9 mouse cellular contexts compared by ENCODE assay signal in the genomic region with DNA sequence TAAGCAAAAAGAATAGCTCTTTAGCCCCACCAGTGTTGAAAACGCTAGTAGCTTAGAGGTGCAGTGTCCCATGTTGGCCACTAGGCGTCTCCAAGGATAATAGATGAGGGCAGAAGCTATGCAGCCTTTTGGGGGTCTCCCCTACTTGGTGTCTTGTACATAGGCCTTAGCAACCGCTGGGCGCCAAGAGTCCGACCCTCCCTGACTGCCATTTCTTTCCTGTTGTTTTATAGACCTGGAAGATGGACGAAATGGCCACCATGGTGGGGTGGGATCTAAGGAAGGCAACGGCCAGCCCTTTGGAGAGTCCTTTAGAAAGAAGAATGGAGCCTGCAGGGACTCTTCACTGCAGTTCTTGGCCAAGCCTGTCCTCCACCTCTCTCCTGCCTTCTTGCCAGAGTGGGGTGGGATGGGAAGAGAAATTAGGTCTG. TPM values are rescaled to one million over a fixed set of nuclear protein-coding genes. Genes with fewer than 3 reads are reported as not detected.
DNase-seq lines count a peak whose midpoint lies in the region; ATAC-seq and TF ChIP-seq lines count a peak whose summit lies in the region.
"Had no signal": no experiment of that assay in that cellular context is flagged by ENCODE, and none has a peak within 500 bp of the region (broad histone marks: within the 10 kb centered on the region; RNA-seq: fewer than 3 reads in every experiment).

No protein-coding gene starts in this region.

- H3K4me2 ChIP-seq in intestine, embryonic 15.5 days (replicated peaks): peak overlapping the region; percentile 87
- H3K4me2 ChIP-seq in limb, embryonic 14.5 days (replicated peaks; ENCODE audit: low read depth, low read length, severe bottlenecking): no peak overlapping the region; the same call in 1 of the 2 replicates
- peak overlapping the region; percentile 84; the same call in 1 of the 2 replicates for H3K4me2 ChIP-seq in stomach, postnatal 0 days (replicated peaks; ENCODE audit: low read depth)

- no peaks in the 10 kb centered on the region for H3K9me3 ChIP-seq in intestine, embryonic 15.5 days
- no peaks in the 10 kb centered on the region for H3K9me3 ChIP-seq in limb, embryonic 14.5 days (ENCODE audit: control insufficient read depth, low read length)
- no peaks in the 10 kb centered on the region for H3K9me3 ChIP-seq in stomach, postnatal 0 days (ENCODE audit: control insufficient read depth, low read length)
- H3K9me3 ChIP-seq: embryonic facial prominence, embryonic 12.5 days had no signal

- DNase-seq in right cerebral cortex, adult 18-20 months: peak; percentile 54
- no peak for DNase-seq in right cerebral cortex, postnatal 36 days (ENCODE audit: low spot score in 2 of 2)
- DNase-seq in cerebellum, adult 2 months: peak; percentile 52 to 59
- peak; percentile 81 for DNase-seq in forelimb bud, embryonic 11.5 days (ENCODE audit: low read depth, low spot score)
- peak; percentile 88 for DNase-seq in limb, embryonic 14.5 days (ENCODE audit: low spot score)
- DNase-seq in stomach, postnatal 0 days (ENCODE audit: low spot score): peak; percentile 50

- H3K27me3 ChIP-seq in cerebellum, adult 2 months (ENCODE audit: control insufficient read depth, insufficient read depth, low read length): no peaks in the 10 kb centered on the region
- H3K27me3 ChIP-seq in intestine, embryonic 15.5 days (replicated peaks): no peaks in the 10 kb centered on the region
- no peaks in the 10 kb centered on the region for H3K27me3 ChIP-seq in limb, embryonic 14.5 days (ENCODE audit: control insufficient read depth, insufficient read depth, low read length)
- no peaks in the 10 kb centered on the region for H3K27me3 ChIP-seq in stomach, postnatal 0 days (ENCODE audit: control insufficient read depth, insufficient read depth, low read length)
- H3K27me3 ChIP-seq: embryonic facial prominence, embryonic 12.5 days had no signal

- peaks cover 10% of the 10 kb centered on the region; the same call in 1 of the 2 replicates for H3K4me1 ChIP-seq in cerebellum, adult 2 months (ENCODE audit: control insufficient read depth, insufficient read depth, low read length)
- H3K4me1 ChIP-seq in intestine, embryonic 15.5 days (replicated peaks): peaks cover 30% of the 10 kb centered on the region
- peaks cover 54% of the 10 kb centered on the region for H3K4me1 ChIP-seq in limb, embryonic 14.5 days (ENCODE audit: control insufficient read depth, insufficient read depth, low read length)
- H3K4me1 ChIP-seq in stomach, postnatal 0 days (replicated peaks; ENCODE audit: control insufficient read depth, insufficient read depth): peaks cover 13% of the 10 kb centered on the region; the same call in 1 of the 2 replicates

- no peak for ATAC-seq in intestine, embryonic 15.5 days
- peak; percentile 17; the same call in 1 of the 2 replicates for ATAC-seq in limb, embryonic 14.5 days (ENCODE audit: low FRiP score, low read depth)
- peak; percentile 28; the same call in 1 of the 2 replicates for ATAC-seq in monocyte, adult 5-6 weeks (replicated peaks; ENCODE audit: insufficient number of reproducible peaks, low FRiP score, low TSS enrichment, poor library complexity, severe bottlenecking)
- ATAC-seq in stomach, postnatal 0 days (ENCODE audit: low FRiP score, low TSS enrichment): no peak

- TF ChIP-seq CTCF in cerebellum, adult 2 months (IDR thresholded peaks at IDR 0.05; ENCODE audit: borderline replicate concordance, insufficient read depth, low read depth, low read length): peak; percentile 77
- TF ChIP-seq CTCF in stomach, postnatal 0 days (IDR thresholded peaks at IDR 0.05; ENCODE audit: low read depth): peak; percentile 98

- H3K9ac ChIP-seq in intestine, embryonic 15.5 days: no peak overlapping the region
- no peak overlapping the region for H3K9ac ChIP-seq in limb, embryonic 14.5 days (ENCODE audit: low read depth, low read length, severe bottlenecking)
- H3K9ac ChIP-seq in stomach, postnatal 0 days (ENCODE audit: low read length): no peak overlapping the region
- H3K9ac ChIP-seq: embryonic facial prominence, embryonic 12.5 days had no signal

- no peak for TF ChIP-seq POLR2A in cerebellum, adult 2 months (IDR thresholded peaks at IDR 0.05; ENCODE audit: borderline replicate concordance, insufficient read depth, low read length)
- no peak for TF ChIP-seq POLR2A in limb, embryonic 14.5 days (IDR thresholded peaks at IDR 0.05; ENCODE audit: borderline replicate concordance, extremely low read depth, insufficient read depth, insufficient read length)

- H3K4me3 ChIP-seq in cerebellum, adult 2 months (replicated peaks; ENCODE audit: insufficient read depth, low read depth, low read length): no peak overlapping the region
- no peak overlapping the region for H3K4me3 ChIP-seq in intestine, embryonic 15.5 days (replicated peaks)
- H3K4me3 ChIP-seq in limb, embryonic 14.5 days (replicated peaks; ENCODE audit: low read length): no peak overlapping the region
- H3K4me3 ChIP-seq in stomach, postnatal 0 days (ENCODE audit: low read depth, low read length): no peak overlapping the region
- H3K4me3 ChIP-seq: embryonic facial prominence, embryonic 12.5 days had no signal

- no peaks in the 10 kb centered on the region for H3K36me3 ChIP-seq in intestine, embryonic 15.5 days
- H3K36me3 ChIP-seq in limb, embryonic 14.5 days (ENCODE audit: control insufficient read depth, insufficient read depth, low read length): no peaks in the 10 kb centered on the region
- no peaks in the 10 kb centered on the region for H3K36me3 ChIP-seq in stomach, postnatal 0 days (ENCODE audit: control insufficient read depth, insufficient read depth, low read length)
- H3K36me3 ChIP-seq: embryonic facial prominence, embryonic 12.5 days had no signal

- H3K27ac ChIP-seq in cerebellum, adult 2 months (ENCODE audit: insufficient read depth, low read length): no peak overlapping the region
- peak overlapping the region; percentile 92 for H3K27ac ChIP-seq in intestine, embryonic 15.5 days
- H3K27ac ChIP-seq in limb, embryonic 14.5 days (replicated peaks; ENCODE audit: low read depth, low read length): peak overlapping the region; percentile 90
- peak overlapping the region; percentile 96 for H3K27ac ChIP-seq in stomach, postnatal 0 days (replicated peaks)

- whole genome bisulfite sequencing in cerebellum, adult 2 months: 15% methylated on average over 7 of the region's 7 CpGs
- WGBS in intestine, embryonic 15.5 days: 11% methylated on average over 7 of the region's 7 CpGs
- 11% methylated on average over 7 of the region's 7 CpGs for WGBS in limb, embryonic 14.5 days
- 14% methylated on average over 7 of the region's 7 CpGs for WGBS in stomach, postnatal 0 days

- no peak for TF ChIP-seq EP300 in stomach, postnatal 0 days (optimal IDR thresholded peaks at IDR 0.05)

RNA-seq across cellular contexts. Expression of a gene that starts 1.9 kb away (rescaled TPM):
- 21.8 and 24.4 TPM in 2 replicates for polyA plus RNA-seq in cerebellum, adult 2 months (2012; rRNA removed)
- 109 and 115 TPM in 2 replicates for polyA plus RNA-seq in intestine, embryonic 15.5 days (2015; fragmentation: Nextera tagmentation; extraction: Ambion mirVana)
- 69.7 and 80.0 TPM in 2 replicates for polyA plus RNA-seq in limb, embryonic 14.5 days (2012; rRNA removed)
- 121 and 134 TPM in 2 replicates for polyA plus RNA-seq in limb, embryonic 14.5 days (2014; fragmentation: Nextera tagmentation; extraction: Ambion mirVana)
- 42.6 to 50.4 TPM (median 43.0 TPM) in 3 replicates for total RNA-seq in monocyte, adult 5-6 weeks (2017)
- polyA plus RNA-seq in stomach, postnatal 0 days (2015; fragmentation: Nextera tagmentation; extraction: Ambion mirVana): 103 and 106 TPM in 2 replicates

Comparison
In these comparisons a context has a peak if more than half of its experiments do, and no peak if none do; other contexts are left out.
1. DNase-seq: peak in right cerebral cortex, adult 18-20 months (single experiment), cerebellum, adult 2 months (2 of 2), forelimb bud, embryonic 11.5 days (single experiment), limb, embryonic 14.5 days (single experiment) and stomach, postnatal 0 days (single experiment); none in right cerebral cortex, postnatal 36 days (0 of 2).
2. ATAC-seq: peak in limb, embryonic 14.5 days (single experiment) and monocyte, adult 5-6 weeks (single experiment); none in intestine, embryonic 15.5 days (single experiment) and stomach, postnatal 0 days (single experiment).